ENCODE assay signal across 8 mouse cellular contexts in the genomic region with DNA sequence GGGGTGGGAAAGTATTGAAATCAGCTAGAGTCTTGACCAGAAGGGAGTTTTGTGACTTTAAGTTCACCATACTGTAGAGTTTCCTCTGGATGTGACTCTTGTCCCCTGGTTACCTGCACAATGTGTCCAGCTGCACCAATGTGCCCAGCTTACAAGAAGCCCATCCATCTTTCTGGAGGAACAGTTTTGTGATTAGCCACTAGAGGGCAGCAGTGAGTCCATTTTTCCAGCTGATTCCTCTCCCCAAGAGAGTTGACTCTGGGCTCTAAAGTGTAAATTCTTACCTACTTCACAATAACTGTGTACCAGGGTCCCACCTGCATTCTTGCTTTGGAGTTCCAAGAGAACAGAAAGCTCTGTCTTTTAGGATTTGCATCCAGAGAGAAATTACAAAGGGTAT.
A peak's percentile ranks its signal among the peaks of the same experiment; 100 is the strongest.
DNase-seq lines count a peak whose midpoint lies in the region; ATAC-seq and TF ChIP-seq lines count a peak whose summit lies in the region.

No protein-coding gene starts in this region.

- intact Hi-C loops in heart, postnatal 14 days (cut with DNase I): loop anchor here (5.0 to 10.0 kb wide), 2 partner anchors 237 to 470 kb away; no protein-coding TSS in a partner anchor
- intact Hi-C loops in left cerebral cortex, postnatal 14 days (cut with DNase I): loop anchor here (10.0 kb wide), 2 partner anchors 90 to 240 kb away; no protein-coding TSS in a partner anchor

- no peak for ATAC-seq in kidney, embryonic 16.5 days (ENCODE audit: low FRiP score, low TSS enrichment)
- no peak for ATAC-seq in Patski
- ATAC-seq in monocyte, adult 5-6 weeks (replicated peaks; ENCODE audit: insufficient number of reproducible peaks, low FRiP score, low TSS enrichment, poor library complexity, severe bottlenecking): no peak

- peaks cover 38% of the 10 kb centered on the region for H3K4me1 ChIP-seq in kidney, embryonic 16.5 days (ENCODE audit: insufficient read depth, low read length)
- no peaks in the 10 kb centered on the region for H3K4me1 ChIP-seq in cerebellum, adult 2 months (ENCODE audit: control insufficient read depth, insufficient read depth, low read length)

- H3K27ac ChIP-seq in kidney, embryonic 16.5 days (ENCODE audit: low read length): no peak overlapping the region
- no peak overlapping the region for H3K27ac ChIP-seq in cerebellum, adult 2 months (ENCODE audit: insufficient read depth, low read length)

- H3K4me2 ChIP-seq in kidney, embryonic 16.5 days (replicated peaks; ENCODE audit: low read depth, low read length): no peak overlapping the region

- peak; percentile 53 for DNase-seq in kidney, adult 18-20 months
- DNase-seq in Patski (ENCODE audit: low read depth, low spot score): no peak
- DNase-seq in cerebellum, adult 2 months: peak; percentile 40 to 61
- peak; percentile 47 to 66 for DNase-seq in heart, postnatal 14 days
- peak; percentile 40 to 71 for DNase-seq in left cerebral cortex, postnatal 14 days (ENCODE audit: low spot score in 2 of 2)
- DNase-seq in retina, postnatal 1 day: peak; percentile 72

- no peaks in the 10 kb centered on the region for H3K36me3 ChIP-seq in kidney, embryonic 16.5 days (ENCODE audit: insufficient read depth, low read length)

- in situ Hi-C loops in Patski (cut with MboI; ENCODE audit: low pct_unique_long_range_greater_than_20kb): loop anchor here (5.0 to 10.0 kb wide), 2 partner anchors 157 to 240 kb away; no protein-coding TSS in a partner anchor

- CTCF ChIA-PET in Patski (lab: Charles Lee): interaction anchor here (0.9 to 3.6 kb wide), 10 partner anchors 8 to 533 kb away, joined by 3 to 14 read pairs (median 3); no protein-coding TSS in a partner anchor

- H3K9me3 ChIP-seq in kidney, embryonic 16.5 days (ENCODE audit: low read length): no peaks in the 10 kb centered on the region

- peak; percentile 79 for TF ChIP-seq CTCF in Patski (IDR thresholded peaks at IDR 0.05)
- peak; percentile 74 for TF ChIP-seq CTCF in cerebellum, adult 2 months (IDR thresholded peaks at IDR 0.05; ENCODE audit: borderline replicate concordance, insufficient read depth, low read depth, low read length)

- no peak overlapping the region for H3K4me3 ChIP-seq in kidney, embryonic 16.5 days (ENCODE audit: low read length)
- H3K4me3 ChIP-seq in cerebellum, adult 2 months (replicated peaks; ENCODE audit: insufficient read depth, low read depth, low read length): no peak overlapping the region

- POLR2A ChIA-PET in Patski (lab: Charles Lee): interaction anchor here (0.6 kb wide), 1 partner anchor 483 kb away, joined by 4 read pairs; no protein-coding TSS in a partner anchor

- TF ChIP-seq POLR2A in cerebellum, adult 2 months (IDR thresholded peaks at IDR 0.05; ENCODE audit: borderline replicate concordance, insufficient read depth, low read length): no peak

- no peaks in the 10 kb centered on the region for H3K27me3 ChIP-seq in kidney, embryonic 16.5 days (ENCODE audit: insufficient read depth, low read length)
- peaks cover 6% of the 10 kb centered on the region for H3K27me3 ChIP-seq in Patski
- no peaks in the 10 kb centered on the region for H3K27me3 ChIP-seq in cerebellum, adult 2 months (ENCODE audit: control insufficient read depth, insufficient read depth, low read length)

- no peak overlapping the region for H3K9ac ChIP-seq in kidney, embryonic 16.5 days (replicated peaks; ENCODE audit: low read length)
